Mouse (Mus musculus) liver, embryonic 14.5 days (tissue): ENCODE data around the gene Cntnap4. TPM values are rescaled to one million over a fixed set of nuclear protein-coding genes. Genes with fewer than 3 reads are reported as not detected.

Experiments
- ATAC-seq: fragments of 200-750 bp; cut with Nextera tagmentation; 2 replicates; pipeline ENCODE4 v1.8.0; 2017; ENCODE audit warnings: moderate number of reproducible peaks, mild to moderate bottlenecking, moderate library complexity; ENCODE audit not compliant: insufficient read depth
- DNase-seq, 3 experiments: peaks; one replicate each; pipeline ENCODE4 v3.0.0-alpha.2; 2012 to 2013; ENCODE audit warnings: low read depth in 3 of 3, low spot score in 3 of 3
- H3K27ac ChIP-seq: fragments of 300-500 bp; sonication (generic); 2 replicates; pipeline ENCODE4 v1.5.1; 2014; ENCODE audit warnings: moderate library complexity, mild to moderate bottlenecking, control low read depth, inconsistent platforms
- H3K27me3 ChIP-seq: fragments of 300-500 bp; sonication (generic); 2 replicates; pipeline ENCODE4 v1.6.1; 2014; ENCODE audit warnings: mild to moderate bottlenecking, low read length, moderate library complexity; ENCODE audit not compliant: control insufficient read depth, insufficient read depth
- H3K36me3 ChIP-seq: fragments of 300-500 bp; sonication (generic); replicated peaks from 2 replicates; pipeline ENCODE4 v1.6.1; 2014; ENCODE audit warnings: low read depth; ENCODE audit not compliant: control insufficient read depth, insufficient read depth
- H3K4me1 ChIP-seq, 2 experiments: fragments of 200-500 bp in 1 of 2; fragments of 300-500 bp in 1 of 2; sonication (generic) in 1 of 2; replicated peaks; 2 replicates each; pipeline ENCODE4 v1.6.1; 2012 to 2014; ENCODE audit warnings: antibody characterized with exemption in 1 of 2, inconsistent platforms in 1 of 2, low read length in 1 of 2; ENCODE audit not compliant: control insufficient read depth in 2 of 2, insufficient read depth in 2 of 2
- H3K4me2 ChIP-seq: fragments of 300-500 bp; sonication (generic); 2 replicates; pipeline ENCODE4 v1.6.1; 2014; ENCODE audit warnings: low read depth, mild to moderate bottlenecking, control low read depth, moderate library complexity
- H3K4me3 ChIP-seq, 2 experiments: fragments of 200-500 bp in 1 of 2; fragments of 300-500 bp in 1 of 2; sonication (generic) in 1 of 2; 2 replicates each; pipeline ENCODE4 v1.5.1; 2012 to 2014; ENCODE audit warnings: low read depth in 2 of 2, low read length in 2 of 2, mild to moderate bottlenecking in 2 of 2, control low read depth in 1 of 2, inconsistent platforms in 1 of 2, moderate library complexity in 1 of 2; ENCODE audit not compliant: insufficient read depth in 1 of 2
- H3K9ac ChIP-seq: fragments of 300-500 bp; sonication (generic); replicated peaks from 2 replicates; pipeline ENCODE4 v1.6.1; 2014; ENCODE audit warnings: mild to moderate bottlenecking, control low read depth, moderate library complexity
- H3K9me3 ChIP-seq: fragments of 300-500 bp; sonication (generic); 2 replicates; pipeline ENCODE4 v1.6.1; 2016; ENCODE audit warnings: low read length, mixed read lengths; ENCODE audit not compliant: control insufficient read depth
- CTCF ChIP-seq: IDR thresholded peaks from 2 replicates; pipeline ENCODE4 v1.5.1; 2016; ENCODE audit warnings: antibody characterized with exemption, low read depth, control low read depth
- EP300 ChIP-seq: IDR thresholded peaks from 2 replicates; pipeline ENCODE4 v1.6.1; 2016; ENCODE audit warnings: antibody characterized with exemption, low read depth
- WGBS: fragments of 180-500 bp; shearing (Covaris S2); extraction: QIAGEN DNeasy Blood & Tissue Kit; methylation state at CpG from one replicate; pipeline ENCODE4 v1.1.7; 2014; ENCODE audit not compliant: insufficient replicate concordance; 5-methylcytosine and 5-hydroxymethylcytosine counted together
- polyA plus RNA-seq, 2 experiments: library from polyadenylated mRNA; depleted of rRNA in 1 of 2; stranded (reverse) in 1 of 2; unstranded in 1 of 2; fragments of >200 nt; fragmentation: Nextera tagmentation in 1 of 2; extraction: Ambion mirVana in 1 of 2; gene quantifications; 2 replicates each; pipeline versions ENCODE4 v1.2.1 to v1.2.3; 2012 to 2014

Gene Cntnap4
- polyA plus RNA-seq, 2 experiments = 0.01 TPM; not detected in 1

GRCm38 (mm10) chr8:112906458-112907112 is 336.7 kb downstream of the Cntnap4 start:
- Histone ChIP-seq H3K4me3 (no peak overlapping the region), H3K4me2 (no peak overlapping the region), H3K27ac (no peak overlapping the region), H3K9ac (no peak overlapping the region), H3K9me3 (no peaks in the 10 kb centered on the region), H3K36me3 (no peaks in the 10 kb centered on the region), H3K27me3 (no peaks in the 10 kb centered on the region), H3K4me1 (no peaks in the 10 kb centered on the region)
- TF ChIP-seq EP300 (no peak), CTCF (no peak)
- ATAC-seq = no peak
- no peak for DNase-seq
- 57% methylated on average over 8 of the region's 8 CpGs for WGBS

- no peak for TF ChIP-seq EP300
- no peak for TF ChIP-seq CTCF
- Histone ChIP-seq H3K4me2 (no peak overlapping the region), H3K4me3 (no peak overlapping the region), H3K36me3 (no peaks in the 10 kb centered on the region), H3K9me3 (no peaks in the 10 kb centered on the region), H3K27me3 (no peaks in the 10 kb centered on the region), H3K9ac (no peak overlapping the region), H3K4me1 (no peaks in the 10 kb centered on the region), H3K27ac (no peak overlapping the region)
- DNase-seq = no peak
- WGBS = 43% methylated on average over 5 of the region's 5 CpGs
- no peak for ATAC-seq
These were observed 339.7 kb downstream of the Cntnap4 start for GRCm38 (mm10) chr8:112909527-112909926.

- H3K27ac ChIP-seq = no peak overlapping the region
- H3K4me2 ChIP-seq = no peak overlapping the region
- no peak overlapping the region for H3K4me3 ChIP-seq
- H3K9me3 ChIP-seq = no peaks in the 10 kb centered on the region
- ATAC-seq (no peak), DNase-seq (no peak)
- H3K36me3 ChIP-seq = no peaks in the 10 kb centered on the region
- no peak for TF ChIP-seq CTCF
- no peak for TF ChIP-seq EP300
- no peak overlapping the region for H3K9ac ChIP-seq
- no peaks in the 10 kb centered on the region for H3K27me3 ChIP-seq
- no peaks in the 10 kb centered on the region for H3K4me1 ChIP-seq
These were observed 341.6 kb downstream of the Cntnap4 start for GRCm38 (mm10) chr8:112911422-112911821.

- H3K36me3 ChIP-seq = no peaks in the 10 kb centered on the region
- H3K9me3 ChIP-seq = no peaks in the 10 kb centered on the region
- DNase-seq (no peak), ATAC-seq (no peak)
- H3K4me2 ChIP-seq = no peak overlapping the region
- TF ChIP-seq CTCF (no peak), EP300 (no peak)
- H3K4me1 ChIP-seq = no peaks in the 10 kb centered on the region
- H3K27me3 ChIP-seq = no peaks in the 10 kb centered on the region
- no peak overlapping the region for H3K4me3 ChIP-seq
- H3K27ac ChIP-seq = no peak overlapping the region
- no peak overlapping the region for H3K9ac ChIP-seq
These were observed 352.3 kb downstream of the Cntnap4 start for GRCm38 (mm10) chr8:112922151-112922550.

- Histone ChIP-seq H3K27ac (no peak overlapping the region), H3K9me3 (no peaks in the 10 kb centered on the region), H3K9ac (no peak overlapping the region), H3K36me3 (no peaks in the 10 kb centered on the region), H3K4me3 (no peak overlapping the region), H3K4me2 (no peak overlapping the region), H3K4me1 (no peaks in the 10 kb centered on the region), H3K27me3 (no peaks in the 10 kb centered on the region)
- 70% methylated on average over 5 of the region's 5 CpGs for WGBS
- no peak for TF ChIP-seq EP300
- no peak for TF ChIP-seq CTCF
- ATAC-seq (no peak), DNase-seq (no peak)
These were observed 352.9 kb downstream of the Cntnap4 start for GRCm38 (mm10) chr8:112922789-112923188.
